Mouse (Mus musculus): ENCODE measurements around the gene Cavin2.

DNA sequence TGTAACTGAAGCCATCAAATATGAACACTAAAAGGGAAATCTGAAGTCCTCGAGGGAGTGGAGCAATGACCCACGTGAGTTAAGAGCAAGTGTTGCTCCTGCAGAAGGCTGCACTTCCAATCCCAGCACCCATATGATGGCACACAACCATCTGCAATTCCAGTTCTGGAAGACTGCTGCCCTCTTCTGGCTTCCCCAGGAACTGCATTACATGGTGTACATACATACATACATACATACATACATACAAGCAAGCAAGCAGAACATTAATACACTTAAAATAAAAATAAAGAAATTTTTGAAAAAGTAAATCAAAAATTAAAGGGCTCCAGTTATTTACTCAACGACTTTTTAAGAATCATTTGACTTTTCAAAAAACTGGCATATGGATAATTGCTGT is 58.7 kb downstream of the Cavin2 start:
- TF ChIP-seq CTCF (IDR thresholded peaks at IDR 0.05; ENCODE audit: extremely low read depth, insufficient read length, insufficient replicate concordance, low read depth, low read length) = no peak
- no peak for TF ChIP-seq POLR2A (IDR thresholded peaks at IDR 0.05; ENCODE audit: low read depth, low read length)
